17 mouse cellular contexts compared by ENCODE assay signal in the genomic region with DNA sequence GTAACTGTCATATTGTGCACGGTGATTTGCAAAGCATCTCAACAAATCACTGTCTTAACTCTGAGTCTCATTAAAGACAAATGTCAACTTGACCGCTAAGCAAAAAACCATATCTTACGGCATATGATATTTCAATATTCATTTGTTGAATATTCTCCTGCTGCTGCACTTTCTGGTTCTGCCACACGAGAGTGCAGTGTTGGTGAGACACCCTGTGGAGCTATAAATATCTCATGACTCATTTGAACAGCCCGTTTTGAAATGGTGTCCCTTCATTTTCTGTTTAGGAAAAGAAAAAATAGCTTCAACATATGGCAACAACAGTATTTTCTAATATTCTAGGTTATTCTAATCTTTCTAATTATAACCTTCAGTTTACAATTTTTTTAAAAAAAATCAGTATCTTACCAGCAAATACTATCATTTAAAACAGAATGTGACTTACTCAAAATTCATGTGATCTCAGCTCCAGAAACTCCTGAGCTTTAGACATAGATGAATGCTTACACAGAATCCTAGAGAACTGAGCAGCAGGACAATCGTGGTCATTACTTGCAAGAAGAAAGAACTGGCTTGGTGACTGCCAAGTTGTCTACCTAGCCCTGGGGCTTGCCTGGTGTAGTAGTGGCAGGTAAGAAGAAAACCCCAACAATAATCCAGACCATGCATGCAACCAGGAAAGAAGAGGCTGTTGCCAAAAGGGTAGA. TPM values are rescaled to one million over a fixed set of nuclear protein-coding genes. Genes with fewer than 3 reads are reported as not detected.
DNase-seq lines count a peak whose midpoint lies in the region; ATAC-seq and TF ChIP-seq lines count a peak whose summit lies in the region.
"Had no signal": no experiment of that assay in that cellular context is flagged by ENCODE, and none has a peak within 500 bp of the region (broad histone marks: within the 10 kb centered on the region; RNA-seq: fewer than 3 reads in every experiment).

No protein-coding gene starts in this region.

- ATAC-seq in midbrain, postnatal 0 days (ENCODE audit: low FRiP score), result no peak
- ATAC-seq in midbrain, embryonic 15.5 days (replicated peaks), result no peak
- ATAC-seq: midbrain, embryonic 13.5 days had no signal

- peak; percentile 16 to 24 for DNase-seq in heart, postnatal 10 days
- no peak for DNase-seq in heart, adult 11 months
- DNase-seq in midbrain, postnatal 0 days (ENCODE audit: low spot score), result no peak
- peak; percentile 19 for DNase-seq in splenic B cell, adult 2 months (ENCODE audit: low read depth, low spot score)
- no peak for DNase-seq in thymus, postnatal 10 days (ENCODE audit: low spot score in 2 of 2)
- DNase-seq in ovary, adult 18-20 months (ENCODE audit: low spot score), result no peak
- DNase-seq: gastrocnemius, postnatal 14 days; kidney, adult 18-20 months; kidney, postnatal 36 days; lung, postnatal 4 days had no signal

- H3K27ac ChIP-seq in midbrain, postnatal 0 days (ENCODE audit: low read depth, low read length), result no peak overlapping the region
- no peak overlapping the region for H3K27ac ChIP-seq in midbrain, embryonic 15.5 days
- H3K27ac ChIP-seq in bone marrow macrophage, adult 2 months (ENCODE audit: insufficient read depth, low read depth, low read length), result peak overlapping the region; percentile 70
- H3K27ac ChIP-seq: forebrain, embryonic 12.5 days; heart, embryonic 15.5 days; hindbrain, embryonic 14.5 days; midbrain, embryonic 13.5 days; neural tube, embryonic 12.5 days had no signal

- no peaks in the 10 kb centered on the region for H3K4me1 ChIP-seq in midbrain, postnatal 0 days (ENCODE audit: insufficient read depth, low read length)
- no peaks in the 10 kb centered on the region for H3K4me1 ChIP-seq in midbrain, embryonic 15.5 days
- peaks cover 10% of the 10 kb centered on the region for H3K4me1 ChIP-seq in bone marrow macrophage, adult 2 months (ENCODE audit: control insufficient read depth, insufficient read depth, low read length)
- H3K4me1 ChIP-seq: forebrain, embryonic 12.5 days; midbrain, embryonic 13.5 days; neural tube, embryonic 12.5 days had no signal

- H3K4me3 ChIP-seq in midbrain, postnatal 0 days (ENCODE audit: low read depth, low read length), result no peak overlapping the region
- no peak overlapping the region for H3K4me3 ChIP-seq in midbrain, embryonic 15.5 days
- no peak overlapping the region for H3K4me3 ChIP-seq in bone marrow macrophage, adult 2 months (ENCODE audit: insufficient read depth, low read length)
- H3K4me3 ChIP-seq: forebrain, embryonic 12.5 days; heart, embryonic 15.5 days; midbrain, embryonic 13.5 days; neural tube, embryonic 12.5 days had no signal

- intact Hi-C loops in heart, postnatal 10 days (cut with DNase I), result no loop called here

- H3K36me3 ChIP-seq in midbrain, postnatal 0 days (ENCODE audit: insufficient read depth, low read length), result no peaks in the 10 kb centered on the region
- H3K36me3 ChIP-seq in midbrain, embryonic 15.5 days (replicated peaks), result no peaks in the 10 kb centered on the region
- no peaks in the 10 kb centered on the region for H3K36me3 ChIP-seq in splenic B cell, adult 2 months (ENCODE audit: control insufficient read depth, insufficient read depth, low read length, poor library complexity, severe bottlenecking)
- H3K36me3 ChIP-seq: forebrain, embryonic 12.5 days; heart, embryonic 15.5 days; midbrain, embryonic 13.5 days; neural tube, embryonic 12.5 days had no signal

- no peaks in the 10 kb centered on the region for H3K9me3 ChIP-seq in midbrain, postnatal 0 days (ENCODE audit: low read length)
- no peaks in the 10 kb centered on the region for H3K9me3 ChIP-seq in midbrain, embryonic 15.5 days
- H3K9me3 ChIP-seq: forebrain, embryonic 12.5 days; heart, embryonic 15.5 days; midbrain, embryonic 13.5 days; neural tube, embryonic 12.5 days had no signal

- TF ChIP-seq POLR2A in bone marrow macrophage, adult 2 months (IDR thresholded peaks at IDR 0.05; ENCODE audit: borderline replicate concordance, low read depth, low read length), result no peak

- H3K4me2 ChIP-seq in midbrain, postnatal 0 days (ENCODE audit: low read depth, low read length, poor library complexity, severe bottlenecking), result no peak overlapping the region
- no peak overlapping the region for H3K4me2 ChIP-seq in midbrain, embryonic 15.5 days
- H3K4me2 ChIP-seq: forebrain, embryonic 12.5 days; heart, embryonic 15.5 days; hindbrain, embryonic 14.5 days; midbrain, embryonic 13.5 days; neural tube, embryonic 12.5 days had no signal

- 77% methylated on average over 6 of the region's 6 CpGs for WGBS in midbrain, postnatal 0 days
- 80% methylated on average over 6 of the region's 6 CpGs for WGBS in midbrain, embryonic 15.5 days

- H3K9ac ChIP-seq in midbrain, postnatal 0 days (replicated peaks; ENCODE audit: low read length, poor library complexity, severe bottlenecking), result no peak overlapping the region
- no peak overlapping the region for H3K9ac ChIP-seq in midbrain, embryonic 15.5 days
- H3K9ac ChIP-seq: forebrain, embryonic 12.5 days; heart, embryonic 15.5 days; hindbrain, embryonic 14.5 days; midbrain, embryonic 13.5 days; neural tube, embryonic 12.5 days had no signal

- 0 out of 2 replicates have a peak, but pooled peaks have one; percentile 11 for TF ChIP-seq CTCF in midbrain, postnatal 0 days (IDR thresholded peaks at IDR 0.05)
- TF ChIP-seq CTCF in bone marrow macrophage, adult 2 months (IDR thresholded peaks at IDR 0.05; ENCODE audit: low read depth, low read length), result no peak

- no peaks in the 10 kb centered on the region for H3K27me3 ChIP-seq in midbrain, postnatal 0 days (ENCODE audit: insufficient read depth, low read length)
- no peaks in the 10 kb centered on the region for H3K27me3 ChIP-seq in midbrain, embryonic 15.5 days (replicated peaks)
- H3K27me3 ChIP-seq in splenic B cell, adult 2 months (ENCODE audit: control insufficient read depth, insufficient read depth, low read length, poor library complexity, severe bottlenecking), result no peaks in the 10 kb centered on the region
- H3K27me3 ChIP-seq: forebrain, embryonic 12.5 days; heart, embryonic 15.5 days; midbrain, embryonic 13.5 days; neural tube, embryonic 12.5 days had no signal

RNA-seq across cellular contexts. Expression of a gene that starts 14.9 kb away (rescaled TPM):
- 10 to 100 TPM; 25.6 to 27.9 TPM for total RNA-seq in heart, postnatal 10 days (2021)
- total RNA-seq in midbrain, postnatal 0 days (2014; rRNA removed), result 69.5 and 72.9 TPM in 2 replicates
- 65.4 and 71.0 TPM in 2 replicates for polyA plus RNA-seq in midbrain, postnatal 0 days (2015; fragmentation: Nextera tagmentation; extraction: Ambion mirVana)
- 74.2 and 84.0 TPM in 2 replicates for polyA plus RNA-seq in midbrain, embryonic 15.5 days (2015; fragmentation: Nextera tagmentation; extraction: Ambion mirVana)
- 25.9 and 28.1 TPM in 2 replicates for polyA plus RNA-seq in bone marrow macrophage, adult 2 months (2012; ENCODE audit: insufficient read depth, insufficient read length, missing spikeins)

Comparison
In these comparisons a context has a peak if more than half of its experiments do, and no peak if none do; other contexts are left out.
1. DNase-seq: peak in heart, postnatal 10 days (2 of 2) and splenic B cell, adult 2 months (single experiment); none in heart, adult 11 months (single experiment), midbrain, postnatal 0 days (single experiment), thymus, postnatal 10 days (0 of 2) and ovary, adult 18-20 months (single experiment).